Mouse (Mus musculus) lung, adult 2 months (tissue): ENCODE measurements around the gene Gsap.

Experiments used
- CTCF ChIP-seq: fragments of 200-500 bp; IDR thresholded peaks from 2 replicates; pipeline ENCODE4 v1.5.1; 2011; ENCODE audit warnings: mild to moderate bottlenecking, low read length, control low read depth; ENCODE audit not compliant: insufficient read depth
- POLR2A ChIP-seq: fragments of 200-500 bp; IDR thresholded peaks from 2 replicates; pipeline ENCODE4 v1.6.1; 2011; ENCODE audit warnings: low read depth, mild to moderate bottlenecking, control low read depth, low read length, borderline replicate concordance; ENCODE audit errors: extremely low read depth

DNA sequence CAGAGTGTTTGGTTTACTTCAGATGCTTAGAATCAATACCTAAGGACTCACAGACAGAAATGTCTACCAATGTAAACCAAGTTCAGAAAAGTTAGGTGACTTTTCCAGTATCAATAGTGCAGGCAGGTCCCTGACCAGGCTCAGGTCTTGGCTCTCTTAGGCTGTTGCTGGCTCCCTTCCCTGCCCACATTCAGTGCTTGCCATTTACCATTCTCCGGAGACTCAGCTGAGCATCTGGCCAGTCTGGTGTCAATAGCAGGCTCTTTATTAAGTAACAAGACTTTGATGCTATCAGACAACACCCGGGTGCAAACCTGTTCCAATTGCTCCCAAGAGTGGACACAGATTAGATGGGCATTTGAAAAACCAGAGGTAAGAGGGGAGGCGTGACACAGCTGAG lies 13.7 kb upstream of the Gsap start:
- TF ChIP-seq CTCF (no peak), POLR2A (no peak)
